Mouse (Mus musculus) G1E (cell line): ENCODE measurements around the gene Vbp1.

Source experiments
- CTCF ChIP-seq: IDR thresholded peaks from 2 replicates; pipeline ENCODE4 v1.5.1; 2012; ENCODE audit warnings: low read depth, low read length, inconsistent platforms, mixed read lengths
- GATA1 ChIP-seq: IDR thresholded peaks from 2 replicates; pipeline ENCODE4 v1.6.1; 2012; ENCODE audit warnings: borderline replicate concordance, low read length, inconsistent platforms, mixed read lengths
- GATA2 ChIP-seq: IDR thresholded peaks from 2 replicates; pipeline ENCODE4 v1.6.1; 2012; ENCODE audit warnings: low read depth, low read length, inconsistent platforms, borderline replicate concordance
- POLR2AphosphoS5 ChIP-seq: IDR thresholded peaks from 2 replicates; pipeline ENCODE4 v1.6.1; 2012; ENCODE audit warnings: low read depth, low read length, inconsistent platforms; ENCODE audit not compliant: insufficient replicate concordance

GRCm38 (mm10) chrX:75577582-75578324 is 63.7 kb downstream of the Vbp1 start, which contains the start of gene Rab39b:
- TF ChIP-seq CTCF (no peak), GATA2 (no peak), GATA1 (no peak), POLR2AphosphoS5 (no peak)
